Mouse (Mus musculus) retina, adult 2 months (tissue): ENCODE measurements at regions not wholly inside any gene's neighbourhood (a gene's known extent, or its start where the extent isn't known, plus 50 kb on each side); places are given as distances from the start of the nearest gene placed in this dataset.

Source experiments
- DNase-seq: peaks from one replicate; pipeline ENCODE4 v3.0.0-alpha.2; 2012; ENCODE audit warnings: low read depth, low spot score

DNA sequence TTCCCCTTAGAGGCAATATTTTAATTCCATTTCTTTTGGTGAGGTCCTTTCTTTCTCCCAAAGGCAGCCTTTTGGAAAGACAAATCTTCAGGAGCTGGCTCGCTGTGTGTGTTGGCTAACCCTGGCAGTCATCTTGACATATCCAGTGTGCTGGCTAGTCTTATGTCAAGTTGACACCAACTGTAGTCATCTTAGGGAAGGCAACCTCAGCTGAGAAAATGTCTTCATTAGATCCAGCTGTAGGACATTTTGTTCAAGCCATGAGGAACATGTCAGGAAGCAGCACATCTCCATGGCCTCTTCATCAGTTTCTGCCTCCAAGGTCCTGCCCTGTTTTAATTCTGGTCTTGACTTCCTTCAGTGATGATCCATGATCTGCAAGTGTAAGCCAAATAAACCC is 192.1 kb upstream of the Tle4 start:
- DNase-seq = no peak

DNA sequence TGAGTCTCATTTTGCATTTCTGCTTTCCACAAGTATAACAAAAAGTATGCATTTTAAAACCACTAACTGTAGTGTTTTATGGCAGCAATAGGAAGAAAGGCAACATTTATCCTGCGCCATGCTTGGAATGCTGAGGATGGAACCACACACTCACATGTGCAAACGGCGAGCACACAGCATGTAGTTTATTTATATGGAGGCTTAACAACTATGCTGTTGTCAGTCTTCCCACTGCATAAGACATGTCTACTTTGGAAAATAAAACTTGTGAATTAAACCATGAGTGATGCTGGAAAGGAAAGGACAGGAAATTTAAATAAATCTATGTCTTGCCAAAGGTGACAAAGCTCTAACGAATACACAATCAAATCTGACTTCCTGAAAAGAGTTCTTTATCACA is 190.8 kb upstream of the Tle4 start:
- DNase-seq = no peak

DNA sequence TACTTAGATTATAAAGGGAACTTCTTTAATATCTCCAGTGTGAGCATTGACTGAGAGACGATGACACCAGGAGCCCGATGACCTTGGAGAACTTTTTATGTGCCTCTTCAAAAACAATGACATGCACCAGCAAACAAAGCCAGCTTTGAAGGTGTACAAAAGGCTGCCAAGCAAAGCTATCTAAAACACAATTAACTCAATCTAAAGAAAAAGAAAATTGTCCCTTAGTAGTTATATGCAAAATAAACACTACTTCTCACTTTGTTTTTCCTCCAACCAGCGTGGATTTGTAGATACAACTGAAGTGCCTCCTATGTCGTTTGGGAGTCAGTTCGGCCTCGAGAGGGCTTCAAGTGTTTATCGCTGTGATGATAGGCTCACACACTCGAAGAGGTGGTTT is 189.0 kb upstream of the Tle4 start:
- DNase-seq = no peak

DNA sequence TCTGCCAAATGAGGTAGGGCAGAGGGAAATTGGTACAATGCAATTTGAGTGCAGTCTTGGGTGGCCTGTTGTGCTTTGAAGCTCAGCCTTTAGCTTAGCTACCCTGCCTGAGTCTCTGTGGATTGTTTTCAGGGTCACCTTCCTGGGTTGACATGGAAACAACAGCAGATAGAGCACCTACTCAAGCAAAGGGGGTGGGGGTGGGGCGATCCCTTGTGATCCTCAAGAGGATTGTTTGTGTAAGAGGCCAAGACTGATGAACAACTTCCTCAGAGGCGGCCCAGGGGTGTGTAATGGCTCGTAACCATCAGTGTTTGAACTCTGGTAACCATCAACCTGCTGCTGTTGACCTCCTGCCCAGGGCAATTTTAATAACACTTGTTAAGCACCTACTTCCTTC is 187.8 kb upstream of the Tle4 start:
- no peak for DNase-seq

DNA sequence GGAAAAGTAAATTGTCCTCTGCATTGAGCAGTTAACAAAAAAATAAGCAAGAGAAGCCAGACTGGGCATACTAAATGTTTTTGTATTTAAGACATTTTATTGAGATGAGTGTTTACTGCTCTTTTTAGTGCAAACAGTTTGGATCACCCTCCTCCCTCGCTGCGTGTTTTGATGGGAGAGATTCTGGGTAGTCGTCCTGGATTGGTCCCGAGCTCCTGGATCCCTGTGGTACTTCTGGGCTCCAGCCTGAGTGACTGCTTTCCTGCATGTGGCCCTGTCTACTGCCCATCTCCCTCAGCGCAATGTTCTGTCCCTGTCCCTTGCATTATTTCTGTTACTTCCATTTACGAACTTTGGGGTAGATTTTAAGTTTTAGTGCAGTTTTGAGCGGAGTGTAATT is 179.9 kb upstream of the Tle4 start:
- no peak for DNase-seq

DNA sequence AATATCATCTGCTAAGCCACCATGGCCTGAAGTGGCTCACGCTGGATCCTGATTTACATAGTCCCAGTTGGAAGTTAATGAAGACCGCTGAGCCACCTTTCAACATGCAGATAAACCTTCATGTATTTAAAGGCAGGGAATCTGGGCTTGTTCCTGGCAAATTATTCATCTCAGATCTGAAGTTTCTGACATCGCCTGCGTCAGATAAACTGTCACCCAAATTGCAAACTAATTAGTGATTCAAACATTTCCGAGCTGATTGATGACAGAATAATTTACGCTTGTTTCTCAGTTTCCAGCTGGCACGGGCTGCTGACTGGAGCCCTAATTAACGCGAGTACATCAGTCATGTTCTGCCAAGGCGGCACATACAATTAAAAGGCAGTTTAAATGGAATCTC is 179.3 kb upstream of the Tle4 start:
- no peak for DNase-seq

DNA sequence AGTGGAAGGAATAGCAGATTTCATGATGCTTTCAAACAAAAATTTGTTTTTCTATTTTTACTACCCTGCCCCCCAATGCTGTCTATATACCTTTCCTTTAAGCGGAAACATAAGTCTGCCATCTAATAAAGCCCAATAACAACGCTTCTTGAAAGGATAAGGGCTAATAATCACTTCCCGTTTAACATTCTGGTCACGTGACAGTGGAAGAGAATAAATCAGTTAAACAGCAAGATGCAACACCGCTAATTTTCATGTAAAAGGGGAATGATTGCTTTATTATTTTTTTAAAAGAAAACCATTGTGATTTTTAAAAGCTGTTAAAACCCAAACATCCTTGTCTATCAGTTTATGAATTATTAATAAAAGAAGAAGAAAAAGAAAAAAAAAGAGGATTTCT is 178.9 kb upstream of the Tle4 start:
- DNase-seq = no peak

DNA sequence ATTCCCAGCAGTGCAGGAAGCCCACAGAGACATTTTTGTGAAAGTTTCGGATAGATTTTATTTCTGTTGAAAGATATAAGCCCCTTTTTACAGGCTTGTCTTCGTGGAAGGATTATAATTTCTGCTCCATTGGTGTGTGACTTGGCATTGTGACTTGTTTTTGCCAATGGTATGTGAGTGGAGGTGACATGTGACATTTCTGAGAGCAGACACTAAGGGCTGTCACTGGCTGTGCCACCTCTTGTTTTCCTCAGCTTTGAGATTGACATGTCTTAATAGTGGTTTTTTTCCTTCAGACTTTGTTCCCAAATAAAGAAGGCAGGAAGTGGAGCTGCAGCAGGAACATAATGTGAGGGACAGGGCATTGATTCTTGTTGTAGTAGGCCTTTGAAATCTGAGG is 174.9 kb upstream of the Tle4 start:
- DNase-seq = no peak

DNA sequence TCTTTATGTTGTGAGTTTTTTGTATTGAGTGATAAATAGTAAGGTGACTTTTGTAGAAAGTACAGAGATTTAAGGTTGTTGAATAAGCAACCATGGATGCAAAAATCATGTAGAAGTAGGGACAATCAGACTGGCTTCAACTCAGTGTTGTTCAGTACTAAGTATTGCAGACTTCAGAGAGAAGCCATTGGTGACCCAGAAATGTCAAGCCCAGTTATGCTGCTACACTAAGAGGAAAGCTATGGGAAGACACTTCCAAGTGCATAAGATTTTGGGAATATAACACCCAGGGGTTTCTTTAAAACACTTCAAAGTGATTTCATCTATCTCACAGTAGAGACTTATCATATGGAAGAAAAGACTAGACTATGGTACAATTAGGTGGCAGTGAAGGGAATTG is 154.8 kb upstream of the Tle4 start:
- no peak for DNase-seq

DNA sequence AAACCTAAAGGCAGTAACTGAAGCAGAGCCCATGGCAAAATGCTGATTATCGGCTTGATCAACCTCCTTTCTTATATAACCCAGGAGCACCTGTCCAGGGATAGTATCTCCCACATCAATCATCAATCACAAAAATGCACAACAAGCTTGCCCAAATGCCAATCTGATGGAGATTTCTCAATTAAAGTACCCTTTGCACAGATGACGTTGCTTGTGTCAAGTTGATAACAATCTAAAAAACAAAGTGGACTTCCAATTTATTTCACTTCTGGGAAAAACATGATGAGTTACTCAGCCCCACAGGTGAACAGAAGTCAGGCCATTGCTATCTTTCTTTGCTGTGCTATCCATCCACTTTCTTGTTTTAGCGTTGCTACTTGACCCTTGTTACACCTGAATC is 144.5 kb upstream of the Tle4 start:
- no peak for DNase-seq

DNA sequence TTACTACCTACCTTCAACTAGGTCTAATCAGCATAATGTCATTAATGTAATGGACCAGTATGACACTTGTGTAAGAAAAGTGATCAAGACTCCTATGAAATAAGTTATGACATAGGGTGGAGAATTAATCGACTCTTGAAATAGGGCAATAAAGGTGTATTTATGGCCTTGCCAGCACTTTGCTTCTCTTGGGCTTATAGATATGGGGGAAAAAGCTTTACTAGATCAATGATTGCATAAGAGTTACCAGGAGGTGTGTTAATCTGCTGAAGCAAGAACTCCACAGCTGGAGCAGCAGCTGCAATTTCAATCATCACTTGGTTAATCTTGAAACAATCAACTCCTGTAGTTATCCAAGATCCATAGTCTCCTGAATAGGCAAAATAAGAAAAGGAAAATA is 143.1 kb upstream of the Tle4 start:
- DNase-seq = no peak

DNA sequence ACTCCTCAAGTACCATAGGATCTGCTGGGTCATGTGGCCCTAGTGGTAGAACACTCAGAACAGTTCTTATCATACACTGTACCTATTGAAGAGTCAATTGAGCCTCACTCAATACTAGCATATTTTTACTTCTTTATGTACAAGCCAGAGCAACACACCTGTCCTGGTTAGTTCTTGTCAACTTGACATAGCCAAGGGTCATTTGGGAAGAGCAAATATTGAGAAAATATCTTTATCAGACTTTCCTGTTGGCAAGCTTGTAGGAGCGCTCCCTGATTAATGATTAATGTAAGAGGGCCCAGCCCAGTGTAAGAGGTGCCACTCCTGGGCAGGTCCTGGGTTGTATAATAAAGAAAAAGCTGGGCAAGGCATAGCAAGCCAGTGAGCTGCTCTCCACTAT is 142.3 kb upstream of the Tle4 start:
- no peak for DNase-seq

DNA sequence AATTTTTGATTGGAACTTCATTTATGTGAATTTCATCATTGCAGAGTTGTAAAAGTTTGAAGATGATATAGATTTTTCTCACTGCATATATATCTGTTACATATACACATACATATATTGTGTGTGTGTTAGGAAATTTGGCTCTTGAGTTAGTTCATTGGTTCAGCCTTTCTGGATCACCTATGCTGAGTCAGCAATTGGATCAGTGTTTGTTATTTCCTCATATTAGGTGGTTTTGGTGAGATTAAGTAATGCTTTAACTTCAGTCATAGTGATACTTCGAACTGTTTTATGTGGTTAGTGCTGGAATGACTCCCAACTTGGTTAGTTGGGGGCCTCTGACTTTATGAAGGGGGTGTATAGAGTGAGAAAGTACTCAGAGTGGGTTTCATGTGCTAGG is 138.7 kb upstream of the Tle4 start:
- no peak for DNase-seq

DNA sequence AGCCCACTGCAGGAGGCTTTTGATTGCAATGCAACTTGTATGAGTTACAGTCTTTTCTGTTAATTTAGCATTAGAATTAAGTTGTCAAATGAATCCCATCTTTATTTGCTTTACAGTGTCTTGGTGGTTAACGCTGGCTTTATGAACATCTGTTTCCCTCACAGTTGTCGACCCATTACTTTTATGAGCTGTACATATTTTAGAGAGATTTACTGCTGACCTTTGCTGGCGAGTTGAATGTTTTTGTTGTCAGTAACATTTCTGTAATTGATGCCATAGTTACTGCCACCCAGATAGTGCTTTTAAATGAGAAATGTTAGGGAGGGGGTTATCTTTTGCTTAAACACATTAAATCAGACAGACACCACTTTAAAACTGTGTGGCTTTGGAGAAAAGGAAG is 127.5 kb upstream of the Tle4 start:
- no peak for DNase-seq

DNA sequence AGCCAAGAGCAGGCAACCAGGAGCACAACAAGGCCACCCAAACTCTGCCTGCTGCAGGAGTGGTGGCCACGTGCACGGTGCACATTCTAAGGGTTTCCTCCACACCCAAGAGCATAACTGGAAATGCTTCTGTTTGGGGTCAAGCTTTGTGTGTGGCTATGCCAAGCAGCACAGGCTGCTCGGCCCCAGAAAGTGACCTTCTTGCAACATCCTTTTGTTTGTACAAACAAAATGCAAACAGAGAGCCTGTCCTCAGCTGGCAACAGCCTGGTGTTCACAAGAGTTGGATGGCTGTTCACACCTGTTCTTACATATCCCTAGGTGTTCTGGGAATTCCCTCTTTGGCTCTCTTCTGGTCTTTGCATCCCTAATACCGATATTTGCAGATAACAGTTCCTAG is 126.8 kb upstream of the Tle4 start:
- no peak for DNase-seq

DNA sequence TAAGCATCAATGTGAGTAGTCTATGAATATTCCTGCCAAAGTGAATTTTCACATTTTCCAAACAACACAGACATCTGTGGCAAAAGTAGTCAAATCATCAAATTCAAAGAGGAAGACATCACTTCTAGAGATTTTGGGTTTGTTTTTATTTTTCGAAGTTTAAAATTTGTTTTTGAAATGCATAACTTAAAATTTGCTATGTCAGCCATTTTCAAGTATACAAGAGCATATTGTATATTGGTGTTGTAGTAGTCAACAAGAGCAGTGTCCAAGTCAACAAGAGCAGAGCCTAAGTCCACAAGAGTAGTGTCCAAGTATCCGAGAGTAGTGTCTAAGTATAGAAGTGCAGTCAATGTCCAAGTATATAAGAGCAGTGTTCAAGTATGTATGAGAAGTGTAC is 107.9 kb upstream of the Tle4 start:
- no peak for DNase-seq

DNA sequence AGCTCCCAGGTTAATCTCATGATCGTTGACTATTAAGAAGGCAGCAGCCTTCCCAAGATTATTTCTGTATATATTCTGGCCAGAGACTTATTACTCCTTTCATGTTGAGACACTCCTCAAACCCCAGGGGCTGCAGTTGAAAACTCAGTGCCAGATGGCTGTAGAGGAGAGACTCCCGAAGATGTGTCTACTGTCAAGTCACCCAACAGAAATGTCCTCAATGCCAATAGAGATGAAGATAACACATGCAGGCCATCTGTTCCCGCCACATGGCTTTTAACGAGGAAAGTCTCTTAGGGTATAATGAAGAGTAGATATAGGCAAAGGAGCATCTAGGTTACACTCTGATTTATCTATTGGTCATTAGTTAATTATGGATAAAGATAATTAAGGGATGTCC is 103.3 kb upstream of the Tle4 start:
- no peak for DNase-seq

DNA sequence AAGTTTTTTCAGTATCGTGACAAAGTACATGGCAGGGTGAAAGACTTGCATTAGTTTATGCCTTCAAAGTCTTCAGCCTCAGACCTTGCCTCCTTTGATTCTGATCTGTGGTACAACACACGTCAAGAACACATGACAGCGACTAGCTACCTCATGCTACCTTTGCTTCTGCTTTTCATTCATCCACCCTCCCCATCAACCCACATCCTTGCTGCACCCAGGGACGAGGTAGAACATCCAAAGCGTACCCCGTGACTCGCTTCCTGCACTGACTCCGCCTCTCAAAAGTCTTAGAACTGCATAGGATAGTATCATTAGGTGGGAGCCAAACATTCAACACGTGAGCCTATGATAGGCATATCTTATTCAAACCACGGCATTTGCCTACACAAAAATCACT is 97.5 kb upstream of the Tle4 start:
- no peak for DNase-seq

DNA sequence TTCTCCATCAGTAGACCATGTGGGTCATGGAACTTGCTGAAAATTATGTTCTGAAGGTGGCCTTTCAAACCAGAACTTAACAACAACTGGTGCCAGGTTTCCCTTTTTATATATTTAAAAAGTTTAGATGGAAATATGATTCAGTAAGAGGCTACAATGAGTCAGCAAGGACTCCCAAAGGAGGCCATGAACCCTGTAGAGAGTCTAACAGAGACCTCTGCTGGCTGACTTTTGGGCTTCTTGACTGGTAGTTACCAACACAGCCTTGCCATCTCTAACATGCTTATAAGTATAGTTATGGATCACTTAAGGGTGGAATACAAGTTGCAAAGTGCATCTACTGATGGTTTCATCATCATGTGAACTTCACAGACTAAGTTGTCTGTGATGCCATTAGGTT is 94.3 kb upstream of the Tle4 start:
- no peak for DNase-seq

DNA sequence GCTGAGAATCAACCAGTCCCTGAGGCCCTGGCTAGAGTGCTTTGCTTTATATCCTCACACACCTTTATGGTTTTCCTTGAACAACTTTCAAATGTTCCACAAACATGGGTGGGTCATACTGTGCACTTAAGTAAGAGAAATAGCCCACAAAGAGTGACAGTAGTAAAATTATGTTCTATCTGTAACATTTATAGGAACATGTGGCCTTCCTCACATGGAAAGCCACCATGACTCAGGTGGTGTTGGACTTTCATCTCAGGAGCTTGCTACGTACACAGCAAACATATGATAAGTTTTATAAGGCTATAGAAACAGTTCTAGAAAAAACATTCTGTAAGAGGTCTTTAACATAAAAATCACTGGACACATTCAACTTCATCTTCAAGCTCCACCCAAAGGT is 87.8 kb upstream of the Tle4 start:
- DNase-seq = no peak

DNA sequence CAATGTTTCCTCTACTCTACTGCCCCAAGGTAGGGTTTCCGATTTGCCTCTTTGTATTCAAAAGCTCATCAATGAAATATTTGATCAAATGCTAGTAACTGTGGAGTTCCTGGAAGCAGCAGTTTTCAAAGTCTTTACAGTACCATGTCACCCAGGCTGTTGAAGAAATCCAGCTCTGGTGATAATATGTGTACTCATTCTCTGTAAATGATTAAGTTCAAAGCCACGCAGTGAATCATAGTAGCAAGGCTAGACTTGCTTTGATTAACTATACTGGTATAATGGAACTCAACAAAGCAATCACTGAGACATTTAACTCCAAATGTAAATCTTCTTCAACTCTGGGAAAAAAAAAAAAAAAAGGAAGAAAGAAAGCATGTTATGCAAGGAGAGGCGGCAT is 86.8 kb upstream of the Tle4 start:
- no peak for DNase-seq

DNA sequence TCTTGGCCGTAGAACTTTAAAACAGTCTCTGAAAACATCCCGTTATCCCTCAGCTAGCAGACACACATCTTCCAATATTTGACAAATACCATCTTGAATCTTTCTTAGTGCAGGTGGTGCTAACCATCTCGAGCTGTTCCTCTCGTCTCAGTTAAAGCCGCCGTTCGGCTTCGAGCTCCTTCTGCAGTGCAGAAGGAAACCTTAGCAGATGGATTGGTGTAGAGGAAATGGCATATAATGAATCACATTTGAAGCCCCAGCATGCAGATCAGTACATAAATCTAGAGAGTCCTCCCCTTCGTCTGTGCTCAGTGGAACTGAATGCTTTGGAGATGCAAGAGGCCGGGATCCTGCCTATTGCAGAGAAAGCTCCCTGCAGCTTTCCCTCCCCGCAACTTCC is 83.5 kb upstream of the Tle4 start:
- DNase-seq = no peak

DNA sequence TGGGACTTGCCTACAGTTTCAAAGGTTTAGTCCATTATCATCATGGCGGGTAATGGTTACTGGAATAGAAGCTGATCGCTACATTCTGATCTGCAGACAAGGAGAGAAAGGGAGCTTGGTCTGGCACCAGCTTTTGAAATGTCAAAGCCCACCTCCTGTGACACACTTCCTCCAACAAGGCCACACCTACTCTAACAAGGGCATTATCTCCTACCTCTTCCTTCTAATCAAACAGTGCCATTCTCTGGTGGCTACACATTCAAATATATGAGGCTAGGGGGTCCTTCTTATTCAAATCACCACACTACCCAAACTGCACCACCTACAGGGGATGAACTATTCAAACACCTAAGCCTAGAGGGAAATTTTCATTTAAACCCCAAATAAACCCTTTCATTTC is 81.9 kb upstream of the Tle4 start:
- no peak for DNase-seq

DNA sequence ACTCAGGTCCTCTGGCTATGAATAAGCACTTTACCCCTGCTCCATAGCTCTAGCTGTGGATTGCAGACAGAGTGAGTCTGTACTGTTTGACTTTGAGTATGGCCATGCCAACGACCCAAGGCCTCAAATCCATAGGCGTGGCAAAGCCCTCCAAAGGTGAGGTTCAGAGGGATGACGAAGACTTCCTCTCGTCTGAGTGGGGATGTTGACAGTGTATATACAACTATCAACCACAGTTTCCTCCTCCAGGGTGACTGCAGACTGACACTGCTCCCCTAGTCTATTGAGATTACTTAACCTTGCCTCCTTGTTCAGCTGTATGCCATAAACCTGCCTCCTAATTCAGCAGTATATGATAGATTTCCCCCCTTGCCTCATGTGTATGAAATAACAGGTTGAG is 80.7 kb upstream of the Tle4 start:
- DNase-seq = no peak

DNA sequence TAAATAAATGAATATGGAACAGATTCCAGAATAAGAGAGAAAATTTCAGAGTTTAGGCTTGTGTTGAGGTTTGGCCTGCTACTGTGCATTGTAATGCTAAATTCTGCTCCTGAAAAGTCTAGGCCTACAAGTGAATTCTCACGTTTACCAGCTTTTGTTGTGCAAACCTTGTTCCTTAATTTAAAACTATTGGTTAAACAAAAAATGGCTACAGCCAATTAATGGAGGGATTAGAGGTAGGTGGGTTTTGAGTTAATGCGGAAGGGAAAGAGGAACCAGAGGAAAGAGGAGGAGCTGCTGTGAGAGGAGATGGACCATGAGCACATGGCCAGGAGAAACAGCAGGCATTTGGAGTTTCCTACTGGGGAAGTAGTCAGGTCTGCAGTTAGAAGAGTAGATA is 79.1 kb upstream of the Tle4 start:
- DNase-seq = no peak
